9 mouse cellular contexts compared by ENCODE assay signal in genomic region chr5:125112588-125112987, GRCm38 (mm10).
DNase-seq lines count a peak whose midpoint lies in the region; ATAC-seq and TF ChIP-seq lines count a peak whose summit lies in the region.
"Had no signal": no experiment of that assay in that cellular context is flagged by ENCODE, and none has a peak within 500 bp of the region (broad histone marks: within the 10 kb centered on the region; RNA-seq: fewer than 3 reads in every experiment).

No protein-coding gene starts in this region.

- ATAC-seq in intestine, embryonic 14.5 days (replicated peaks; ENCODE audit: low FRiP score, low TSS enrichment, low read depth), result no peak
- ATAC-seq in intestine, postnatal 0 days, result no peak
- ATAC-seq in embryonic facial prominence, embryonic 13.5 days (ENCODE audit: insufficient number of reproducible peaks, insufficient read depth, low FRiP score, low TSS enrichment, low read depth), result no peak
- ATAC-seq in hindbrain, embryonic 14.5 days (ENCODE audit: low FRiP score), result no peak
- peak; percentile 17; the same call in 1 of the 2 replicates for ATAC-seq in midbrain, postnatal 0 days (ENCODE audit: low FRiP score)

- H3K27ac ChIP-seq in intestine, embryonic 14.5 days (ENCODE audit: low read depth), result peak overlapping the region; percentile 36
- H3K27ac ChIP-seq in intestine, postnatal 0 days (ENCODE audit: low read depth, low read length), result no peak overlapping the region
- peak overlapping the region; percentile 82 for H3K27ac ChIP-seq in embryonic facial prominence, embryonic 13.5 days
- H3K27ac ChIP-seq in hindbrain, embryonic 14.5 days, result peak overlapping the region; percentile 82
- H3K27ac ChIP-seq in midbrain, postnatal 0 days (ENCODE audit: low read depth, low read length), result peak overlapping the region; percentile 67

- no peak overlapping the region for H3K4me3 ChIP-seq in intestine, embryonic 14.5 days (ENCODE audit: low read depth, low read length)
- no peak overlapping the region for H3K4me3 ChIP-seq in intestine, postnatal 0 days (ENCODE audit: low read depth, low read length)
- H3K4me3 ChIP-seq in embryonic facial prominence, embryonic 13.5 days, result no peak overlapping the region
- no peak overlapping the region for H3K4me3 ChIP-seq in hindbrain, embryonic 14.5 days (replicated peaks; ENCODE audit: low read length)
- no peak overlapping the region for H3K4me3 ChIP-seq in midbrain, postnatal 0 days (ENCODE audit: low read depth, low read length)

- peaks cover 32% of the 10 kb centered on the region for H3K4me1 ChIP-seq in intestine, embryonic 14.5 days (replicated peaks; ENCODE audit: control insufficient read depth, insufficient read depth, low read length)
- no peaks in the 10 kb centered on the region for H3K4me1 ChIP-seq in intestine, postnatal 0 days (replicated peaks; ENCODE audit: control insufficient read depth, insufficient read depth, low read length)
- H3K4me1 ChIP-seq in embryonic facial prominence, embryonic 13.5 days, result peaks cover 47% of the 10 kb centered on the region
- peaks cover 29% of the 10 kb centered on the region for H3K4me1 ChIP-seq in hindbrain, embryonic 14.5 days (replicated peaks; ENCODE audit: control insufficient read depth, insufficient read depth, low read length)
- H3K4me1 ChIP-seq in midbrain, postnatal 0 days (ENCODE audit: insufficient read depth, low read length), result peaks cover 4% of the 10 kb centered on the region; the same call in 1 of the 2 replicates

- H3K27me3 ChIP-seq in intestine, embryonic 14.5 days (replicated peaks; ENCODE audit: control insufficient read depth, insufficient read depth, low read length), result no peaks in the 10 kb centered on the region
- no peaks in the 10 kb centered on the region for H3K27me3 ChIP-seq in intestine, postnatal 0 days (replicated peaks; ENCODE audit: control insufficient read depth, insufficient read depth, low read length)
- H3K27me3 ChIP-seq in embryonic facial prominence, embryonic 13.5 days, result no peaks in the 10 kb centered on the region
- H3K27me3 ChIP-seq in hindbrain, embryonic 14.5 days (ENCODE audit: control insufficient read depth, insufficient read depth, low read length), result no peaks in the 10 kb centered on the region
- H3K27me3 ChIP-seq in midbrain, postnatal 0 days (ENCODE audit: insufficient read depth, low read length), result no peaks in the 10 kb centered on the region
- H3K27me3 ChIP-seq: CH12.LX had no signal

- no peak for DNase-seq in intestine, embryonic 14.5 days (ENCODE audit: low spot score)
- DNase-seq in hindbrain, embryonic 14.5 days (ENCODE audit: low spot score), result no peak
- peak; percentile 58 for DNase-seq in midbrain, postnatal 0 days (ENCODE audit: low spot score)
- DNase-seq in layer of hippocampus, adult 9-11 months, result no peak
- no peak for DNase-seq in urinary bladder, postnatal 25 days (ENCODE audit: low spot score)
- no peak for DNase-seq in adrenal gland, postnatal 14 days

- 69% methylated on average over 1 of the region's 1 CpGs for WGBS in intestine, embryonic 14.5 days
- 75% methylated on average over 1 of the region's 1 CpGs for WGBS in intestine, postnatal 0 days
- 68% methylated on average over 1 of the region's 1 CpGs for WGBS in embryonic facial prominence, embryonic 13.5 days
- 72% methylated on average over 1 of the region's 1 CpGs for WGBS in hindbrain, embryonic 14.5 days
- 75% methylated on average over 1 of the region's 1 CpGs for WGBS in midbrain, postnatal 0 days

- no peak overlapping the region for H3K4me2 ChIP-seq in intestine, embryonic 14.5 days (ENCODE audit: low read length)
- H3K4me2 ChIP-seq in intestine, postnatal 0 days (replicated peaks; ENCODE audit: low read depth), result no peak overlapping the region
- 0 out of 2 replicates have a peak overlapping the region, but pooled peaks have one; percentile 14 for H3K4me2 ChIP-seq in embryonic facial prominence, embryonic 13.5 days
- no peak overlapping the region for H3K4me2 ChIP-seq in hindbrain, embryonic 14.5 days (replicated peaks)
- H3K4me2 ChIP-seq in midbrain, postnatal 0 days (ENCODE audit: low read depth, low read length, poor library complexity, severe bottlenecking), result no peak overlapping the region

- TF ChIP-seq CTCF in intestine, postnatal 0 days (IDR thresholded peaks at IDR 0.05; ENCODE audit: low read depth), result no peak
- TF ChIP-seq CTCF in midbrain, postnatal 0 days (IDR thresholded peaks at IDR 0.05), result no peak

- 0 out of 2 replicates have a peak, but pooled peaks cover 3% of the 10 kb centered on the region for H3K9me3 ChIP-seq in intestine, embryonic 14.5 days (ENCODE audit: control insufficient read depth, low read length)
- no peaks in the 10 kb centered on the region for H3K9me3 ChIP-seq in intestine, postnatal 0 days (ENCODE audit: control insufficient read depth)
- no peaks in the 10 kb centered on the region for H3K9me3 ChIP-seq in embryonic facial prominence, embryonic 13.5 days
- no peaks in the 10 kb centered on the region for H3K9me3 ChIP-seq in hindbrain, embryonic 14.5 days (ENCODE audit: control insufficient read depth, low read length)
- no peaks in the 10 kb centered on the region for H3K9me3 ChIP-seq in midbrain, postnatal 0 days (ENCODE audit: low read length)

- no peak overlapping the region for H3K9ac ChIP-seq in intestine, embryonic 14.5 days (ENCODE audit: low read length)
- H3K9ac ChIP-seq in intestine, postnatal 0 days (ENCODE audit: low read depth, low read length), result no peak overlapping the region
- H3K9ac ChIP-seq in embryonic facial prominence, embryonic 13.5 days, result peak overlapping the region; percentile 32; the same call in 1 of the 2 replicates
- H3K9ac ChIP-seq in hindbrain, embryonic 14.5 days, result no peak overlapping the region
- H3K9ac ChIP-seq in midbrain, postnatal 0 days (replicated peaks; ENCODE audit: low read length, poor library complexity, severe bottlenecking), result no peak overlapping the region

- peaks cover 69% of the 10 kb centered on the region for H3K36me3 ChIP-seq in intestine, embryonic 14.5 days (ENCODE audit: control insufficient read depth, insufficient read depth, low read length)
- peaks cover 43% of the 10 kb centered on the region for H3K36me3 ChIP-seq in intestine, postnatal 0 days (ENCODE audit: control insufficient read depth, insufficient read depth)
- peaks cover 76% of the 10 kb centered on the region for H3K36me3 ChIP-seq in embryonic facial prominence, embryonic 13.5 days
- H3K36me3 ChIP-seq in hindbrain, embryonic 14.5 days (replicated peaks; ENCODE audit: control insufficient read depth, insufficient read depth), result peaks cover 48% of the 10 kb centered on the region
- peaks cover 34% of the 10 kb centered on the region for H3K36me3 ChIP-seq in midbrain, postnatal 0 days (ENCODE audit: insufficient read depth, low read length)
